Mouse (Mus musculus) embryonic facial prominence, embryonic 11.5 days (tissue): ENCODE measurements at regions not wholly inside any gene's neighbourhood (a gene's known extent, or its start where the extent isn't known, plus 50 kb on each side); places are given as distances from the start of the nearest gene placed in this dataset.
A peak's percentile ranks its signal among the peaks of the same experiment; 100 is the strongest.
"Not testable (repeated sequence)": the region's sequence is repeated elsewhere in the genome, so short reads cannot be mapped to it uniquely, and the experiment has no call there.

Experiments used
- ATAC-seq: fragments of 200-750 bp; cut with Nextera tagmentation; replicated peaks from 2 replicates; pipeline ENCODE4 v1.8.0; 2017; ENCODE audit warnings: low read depth; ENCODE audit not compliant: insufficient number of reproducible peaks, low FRiP score, low TSS enrichment
- DNase-seq: peaks from one replicate; pipeline ENCODE4 v3.0.0-alpha.2; 2015; ENCODE audit warnings: low spot score
- H3K27ac ChIP-seq: fragments of 300-500 bp; sonication (generic); replicated peaks from 2 replicates; pipeline ENCODE4 v1.5.1; 2014; ENCODE audit warnings: mild to moderate bottlenecking, low read depth, low read length, control low read depth
- H3K27me3 ChIP-seq: fragments of 300-500 bp; sonication (generic); 2 replicates; pipeline ENCODE4 v1.6.1; 2014; ENCODE audit warnings: mild to moderate bottlenecking, low read length, moderate library complexity, mixed read lengths; ENCODE audit not compliant: control insufficient read depth, insufficient read depth
- H3K36me3 ChIP-seq: fragments of 300-500 bp; sonication (generic); replicated peaks from 2 replicates; pipeline ENCODE4 v1.6.1; 2014; ENCODE audit warnings: low read depth, mild to moderate bottlenecking, low read length, moderate library complexity, mixed read lengths; ENCODE audit not compliant: control insufficient read depth, insufficient read depth
- H3K4me1 ChIP-seq: fragments of 300-500 bp; sonication (generic); 2 replicates; pipeline ENCODE4 v1.6.1; 2014; ENCODE audit warnings: low read length, mixed read lengths; ENCODE audit not compliant: control insufficient read depth, insufficient read depth
- H3K4me2 ChIP-seq: fragments of 300-500 bp; sonication (generic); 2 replicates; pipeline ENCODE4 v1.6.1; 2014; ENCODE audit warnings: low read depth, mild to moderate bottlenecking, control low read depth, low read length, moderate library complexity
- H3K4me3 ChIP-seq: fragments of 300-500 bp; sonication (generic); 2 replicates; pipeline ENCODE4 v1.5.1; 2014; ENCODE audit warnings: low read depth, low read length, control low read depth
- H3K9ac ChIP-seq: fragments of 300-500 bp; sonication (generic); replicated peaks from 2 replicates; pipeline ENCODE4 v1.6.1; 2014; ENCODE audit warnings: mild to moderate bottlenecking, control low read depth, low read length
- H3K9me3 ChIP-seq: fragments of 300-500 bp; sonication (generic); replicated peaks from 2 replicates; pipeline ENCODE4 v1.6.1; 2016; ENCODE audit warnings: mild to moderate bottlenecking, low read length, inconsistent platforms, mixed read lengths; ENCODE audit not compliant: control insufficient read depth
- whole genome bisulfite sequencing: fragments of 180-500 bp; shearing (Covaris S2); extraction: QIAGEN DNeasy Blood & Tissue Kit; methylation state at CpG from one replicate; pipeline ENCODE4 v1.1.7; 2014; 5-methylcytosine and 5-hydroxymethylcytosine counted together

DNA sequence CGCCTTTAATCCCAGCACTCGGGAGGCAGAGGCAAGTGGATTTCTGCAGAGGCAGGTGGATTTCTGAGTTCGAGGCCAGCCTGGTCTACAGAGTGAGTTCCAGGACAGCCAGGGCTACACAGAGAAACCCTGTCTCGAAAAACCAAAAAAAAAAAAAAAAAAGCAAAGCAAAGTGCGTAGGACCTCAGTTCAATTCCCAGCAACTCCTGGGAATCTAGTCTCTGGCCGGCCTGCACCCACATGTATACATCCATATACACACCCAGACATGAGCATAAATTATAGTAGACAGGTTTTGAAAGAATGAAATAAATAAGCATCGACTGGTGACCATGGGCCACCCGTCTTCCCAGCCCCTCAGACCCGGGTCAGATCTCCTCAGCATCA, 54.1 kb upstream of the Pim1 start:
- H3K9me3 ChIP-seq, H3K27me3 ChIP-seq, H3K4me1 ChIP-seq, DNase-seq, ATAC-seq, H3K36me3 ChIP-seq: not testable (repeated sequence)
- Histone ChIP-seq H3K4me3 (peak overlapping the region; percentile 28; the same call in 1 of the 2 replicates), H3K4me2 (peak overlapping the region; percentile 54), H3K27ac (peak overlapping the region; percentile 84), H3K9ac (peak overlapping the region; percentile 32)
- 65% methylated on average over 9 of the region's 9 CpGs for WGBS

DNA sequence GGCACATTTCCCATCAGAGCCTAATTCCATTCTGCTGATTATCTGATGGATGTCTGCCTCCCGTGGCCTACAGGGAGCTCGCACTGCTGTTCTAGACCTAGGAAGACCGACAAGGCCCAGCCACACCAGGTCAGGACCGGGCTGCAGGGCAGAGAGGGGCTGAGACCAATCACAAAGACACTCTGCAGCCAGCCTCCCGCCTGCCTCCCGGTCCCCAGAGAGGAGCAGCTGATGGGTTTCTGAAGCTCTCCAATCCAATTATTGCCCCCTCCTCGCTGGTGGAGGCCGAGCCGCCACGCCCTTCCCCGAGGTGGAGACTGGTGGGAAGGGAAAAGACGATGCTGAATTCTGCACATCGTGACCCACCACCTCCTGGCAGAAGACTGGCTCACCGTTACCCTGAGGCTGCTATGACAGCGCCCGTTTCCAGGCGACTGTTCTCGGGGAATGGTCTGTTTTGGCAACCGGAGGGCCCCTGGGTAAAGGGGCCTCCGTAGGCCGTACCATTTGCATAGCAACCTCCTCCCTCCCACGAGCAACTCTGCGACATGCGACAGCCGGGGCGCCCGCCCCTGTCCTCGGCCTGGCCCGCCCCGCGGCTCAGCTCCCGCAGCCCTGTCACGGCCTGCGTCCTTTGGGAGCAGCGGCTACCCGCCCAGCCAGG, 53.5 kb upstream of the Pim1 start:
- peak overlapping the region; percentile 28 for H3K4me3 ChIP-seq
- H3K27me3 ChIP-seq, result no peaks in the 10 kb centered on the region
- DNase-seq (peak; percentile 79), ATAC-seq (peak; percentile 87)
- under 1% methylated on average over 32 of the region's 36 CpGs for WGBS
- no peaks in the 10 kb centered on the region; the same call in 1 of the 2 replicates for H3K4me1 ChIP-seq
- H3K36me3 ChIP-seq, result no peaks in the 10 kb centered on the region
- H3K4me2 ChIP-seq, result peak overlapping the region; percentile 54
- peak overlapping the region; percentile 84 for H3K27ac ChIP-seq
- H3K9me3 ChIP-seq, result no peaks in the 10 kb centered on the region
- H3K9ac ChIP-seq, result peak overlapping the region; percentile 32

DNA sequence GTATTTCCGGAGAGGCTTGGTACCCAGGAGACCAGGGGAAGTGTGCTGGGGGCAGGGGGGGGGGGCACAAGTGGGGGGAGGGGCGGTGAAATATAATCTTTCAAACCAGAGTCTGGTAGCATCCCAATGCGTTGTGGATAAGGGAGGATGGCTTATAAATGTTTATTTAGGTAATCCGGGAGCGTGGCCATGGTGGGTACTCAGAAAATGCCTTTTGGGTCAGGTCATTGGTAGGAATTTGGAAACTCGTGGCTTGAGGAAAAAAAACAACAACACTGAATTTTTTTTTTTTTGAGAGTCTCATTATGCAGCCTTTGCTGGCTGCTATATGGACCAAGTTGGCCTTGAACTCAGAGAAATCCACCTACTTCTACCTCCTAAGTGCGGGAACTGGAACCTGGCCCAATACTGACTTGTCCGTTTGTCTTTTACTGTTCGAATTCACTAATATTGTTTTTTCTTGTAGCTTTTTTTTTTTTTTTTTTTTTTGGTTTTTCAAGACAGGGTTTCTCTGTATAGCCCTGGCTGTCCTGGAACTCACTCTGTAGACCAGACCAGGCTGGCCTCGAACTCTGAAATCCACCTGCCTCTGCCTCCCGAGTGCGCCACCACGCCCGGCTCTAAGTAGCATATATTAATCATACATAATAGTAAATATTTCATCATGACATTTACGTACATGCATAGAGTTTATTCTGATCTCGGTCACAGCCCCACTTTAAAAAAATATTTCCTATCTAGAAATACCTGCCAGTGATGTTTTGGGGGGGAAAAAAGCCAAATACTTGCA, 52.8 kb upstream of the Pim1 start:
- H3K27ac ChIP-seq, result peak overlapping the region; percentile 84
- H3K9me3 ChIP-seq, result no peaks in the 10 kb centered on the region
- WGBS, result 39% methylated on average over 16 of the region's 16 CpGs
- ATAC-seq (no peak; the same call in 1 of the 2 replicates), DNase-seq (no peak)
- no peaks in the 10 kb centered on the region for H3K36me3 ChIP-seq
- H3K4me2 ChIP-seq, result peak overlapping the region; percentile 54
- H3K4me1 ChIP-seq, result no peaks in the 10 kb centered on the region; the same call in 1 of the 2 replicates
- peak overlapping the region; percentile 32 for H3K9ac ChIP-seq
- no peaks in the 10 kb centered on the region for H3K27me3 ChIP-seq
- H3K4me3 ChIP-seq, result peak overlapping the region; percentile 28

DNA sequence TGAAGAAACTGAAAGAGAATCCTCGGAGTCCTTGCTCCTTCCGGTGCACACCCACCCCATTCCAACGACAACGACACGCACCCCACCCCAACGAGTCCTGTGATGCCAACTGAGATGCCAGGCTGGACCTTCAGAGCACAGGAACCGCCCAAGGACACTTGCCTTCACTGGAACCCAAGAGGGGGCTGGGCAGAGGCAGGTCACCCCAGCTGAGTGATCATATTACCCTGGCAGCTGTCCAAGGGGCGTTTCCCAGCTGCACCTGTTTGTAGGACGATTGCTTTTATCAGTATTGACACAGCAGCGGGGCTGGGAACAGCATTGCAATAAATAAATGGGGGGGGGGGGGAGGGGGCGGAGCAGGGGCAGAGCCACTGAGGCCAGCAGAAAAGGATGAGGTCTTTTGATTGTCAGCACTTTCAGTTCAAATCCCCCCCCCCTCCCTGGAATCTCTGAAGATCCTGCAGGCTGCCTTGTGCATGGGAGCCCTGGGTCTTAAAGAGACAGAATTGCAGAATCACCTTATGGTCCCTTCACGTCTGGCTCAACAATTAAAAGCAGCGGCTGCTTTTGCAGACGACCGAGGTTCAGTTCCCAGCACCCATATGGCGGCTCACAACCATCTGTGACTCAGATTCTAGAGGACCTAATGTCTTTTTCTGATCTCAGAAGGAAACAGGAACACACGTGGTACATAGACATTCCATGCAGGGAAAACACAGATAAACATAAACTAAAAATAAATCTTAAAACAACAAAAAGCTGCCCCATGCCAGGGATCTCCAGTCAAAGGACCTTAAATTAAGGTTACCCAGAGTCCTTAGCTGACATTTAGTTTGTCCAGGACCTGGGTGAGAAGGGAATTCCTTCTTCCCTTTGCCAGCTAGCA, 52.0 kb upstream of the Pim1 start:
- WGBS, result 25% methylated on average over 16 of the region's 17 CpGs
- Histone ChIP-seq H3K36me3 (no peaks in the 10 kb centered on the region), H3K9ac (no peak overlapping the region), H3K27me3 (no peaks in the 10 kb centered on the region), H3K9me3 (no peaks in the 10 kb centered on the region), H3K4me2 (peak overlapping the region; percentile 3; the same call in 1 of the 2 replicates), H3K4me3 (no peak overlapping the region), H3K4me1 (no peaks in the 10 kb centered on the region; the same call in 1 of the 2 replicates), H3K27ac (0 out of 2 replicates have a peak overlapping the region, but pooled peaks have one; percentile 38)
- DNase-seq (peak; percentile 71), ATAC-seq (0 out of 2 replicates have a peak, but pooled peaks have one; percentile 12)

DNA sequence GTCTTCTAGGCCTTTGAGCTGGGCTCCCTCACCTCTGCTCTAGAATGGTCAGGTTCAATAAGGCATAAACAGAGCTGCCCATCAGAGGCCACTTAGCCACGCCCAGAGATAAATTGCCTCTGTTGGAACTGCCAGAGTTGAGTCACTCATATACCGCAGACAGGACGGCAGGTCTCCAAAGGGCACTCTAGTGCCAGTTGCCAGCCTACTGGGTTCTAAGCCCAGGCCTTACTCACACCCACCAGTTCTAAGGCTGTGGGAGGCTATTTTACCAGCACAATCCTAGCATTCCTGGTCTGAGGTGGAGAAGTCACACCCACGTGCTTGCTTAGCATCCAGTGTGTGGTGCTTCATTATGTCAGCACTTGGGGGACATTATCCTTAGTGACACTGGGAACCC, 50.6 kb upstream of the Pim1 start:
- Histone ChIP-seq H3K27ac (no peak overlapping the region), H3K4me3 (no peak overlapping the region), H3K4me1 (no peaks in the 10 kb centered on the region; the same call in 1 of the 2 replicates), H3K27me3 (no peaks in the 10 kb centered on the region), H3K9ac (no peak overlapping the region), H3K4me2 (no peak overlapping the region), H3K36me3 (no peaks in the 10 kb centered on the region), H3K9me3 (no peaks in the 10 kb centered on the region)
- ATAC-seq, result no peak
- WGBS, result 74% methylated on average over 4 of the region's 4 CpGs
- DNase-seq, result no peak

DNA sequence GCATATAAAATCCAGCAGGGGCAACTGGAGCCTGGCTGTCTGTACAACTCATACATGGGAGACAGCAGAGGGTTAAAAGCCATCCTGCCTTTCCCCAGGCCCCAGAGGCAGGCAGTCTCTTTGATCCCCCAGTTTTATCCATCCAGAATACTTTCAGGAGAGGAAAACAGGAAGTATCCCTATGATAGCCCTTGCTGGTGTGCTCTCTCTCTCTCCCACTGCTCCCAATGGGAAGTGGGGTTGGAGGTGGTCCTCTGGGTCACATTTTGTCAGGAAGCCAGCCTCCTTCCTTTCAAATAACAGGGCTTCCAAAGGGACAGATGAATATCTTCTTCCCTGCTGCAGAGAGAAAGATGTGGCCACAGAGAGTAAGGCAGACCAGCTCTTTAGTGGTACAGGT, 50.1 kb upstream of the Pim1 start:
- no peak overlapping the region for H3K4me2 ChIP-seq
- H3K9ac ChIP-seq, result no peak overlapping the region
- no peak overlapping the region for H3K27ac ChIP-seq
- no peaks in the 10 kb centered on the region; the same call in 1 of the 2 replicates for H3K4me1 ChIP-seq
- no peaks in the 10 kb centered on the region for H3K27me3 ChIP-seq
- H3K9me3 ChIP-seq, result no peaks in the 10 kb centered on the region
- DNase-seq, result no peak
- no peaks in the 10 kb centered on the region for H3K36me3 ChIP-seq
- no peak for ATAC-seq
- H3K4me3 ChIP-seq, result no peak overlapping the region
